Mouse (Mus musculus): ENCODE results near the gene Ormdl2.

The Ormdl2 gene

DNA sequence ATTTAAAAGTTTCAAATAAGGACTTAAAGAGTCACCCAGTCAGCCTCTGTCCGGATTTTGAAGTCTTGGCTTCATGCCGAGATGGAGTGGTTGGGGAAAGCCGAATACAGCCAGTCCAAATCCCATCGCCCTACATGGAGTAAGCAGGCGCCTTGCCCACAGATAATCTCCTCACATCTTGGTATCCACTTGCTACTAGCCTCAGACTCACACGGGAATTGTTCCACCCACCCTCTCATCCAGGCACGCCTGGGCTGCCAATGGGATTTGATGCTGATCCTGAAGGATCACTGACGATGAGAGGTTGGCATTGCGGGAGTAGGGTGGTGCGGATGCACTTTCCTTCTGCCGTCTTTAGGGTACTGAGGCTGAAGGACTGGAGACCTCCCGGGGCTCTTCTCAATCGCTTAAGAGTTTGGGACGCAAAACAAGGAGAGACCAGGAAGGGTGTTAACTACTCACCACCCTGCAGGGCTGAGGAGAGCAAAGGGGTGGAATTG, 17.6 kb downstream of the Ormdl2 start, which contains the start of gene Dnajc14:
Gene Dnajc14 (plus strand): TSS at position 292 of the 500 bp plus-strand sequence.
- no peak for DNase-seq (ENCODE audit: low read depth, low spot score)

- DNase-seq (ENCODE audit: low read depth, low spot score) = no peak
These were observed 18.1 kb downstream of the Ormdl2 start for GRCm38 (mm10) chr10:128803361-128803760.

DNA sequence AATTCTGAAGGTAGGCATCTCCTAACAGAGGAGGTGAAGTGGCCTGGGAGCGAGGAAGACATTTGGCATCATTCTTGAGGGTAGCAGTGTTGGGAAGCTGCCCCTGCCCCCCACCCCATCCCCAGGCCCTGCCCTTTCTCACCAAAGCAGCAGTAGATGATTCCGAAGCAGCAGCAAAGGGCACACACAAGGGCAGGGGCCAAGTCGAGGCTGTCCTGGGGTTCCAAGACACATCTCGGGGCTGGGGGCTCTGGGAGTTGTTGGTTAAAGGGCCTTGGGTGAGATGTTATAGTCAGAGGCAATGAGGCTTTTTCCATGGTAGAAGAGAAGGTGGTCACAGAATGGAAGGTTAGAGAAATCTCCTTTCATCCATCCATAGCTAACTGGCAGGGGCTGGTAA, 18.5 kb downstream of the Ormdl2 start:
- no peak for DNase-seq (ENCODE audit: low read depth, low spot score)

DNA sequence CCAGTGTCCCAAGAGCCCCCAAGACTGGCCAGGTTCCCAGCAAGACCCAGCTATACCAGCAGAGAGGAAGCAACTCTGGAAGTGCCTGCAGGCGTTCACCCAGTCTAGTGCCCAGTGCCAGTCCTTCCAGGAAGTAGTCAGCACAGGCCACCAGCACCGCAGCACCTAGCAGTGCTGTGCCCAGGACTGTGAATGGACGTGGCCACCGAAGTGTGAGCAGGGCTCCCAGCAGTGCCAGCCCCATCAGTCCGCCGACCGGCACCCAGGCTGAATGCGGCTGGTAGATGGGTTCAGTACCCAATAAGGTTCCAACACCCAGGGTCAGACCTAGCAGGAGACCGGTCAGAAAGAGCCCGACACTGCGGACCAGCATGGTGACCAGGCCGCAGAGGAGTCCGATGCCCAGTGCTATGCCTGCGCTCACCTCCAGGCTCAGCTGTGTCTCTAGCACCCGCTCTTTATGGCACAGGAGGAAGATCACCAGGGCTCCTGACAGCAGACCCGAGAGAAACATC, 19.4 kb downstream of the Ormdl2 start:
- no peak for DNase-seq (ENCODE audit: low read depth, low spot score)

DNA sequence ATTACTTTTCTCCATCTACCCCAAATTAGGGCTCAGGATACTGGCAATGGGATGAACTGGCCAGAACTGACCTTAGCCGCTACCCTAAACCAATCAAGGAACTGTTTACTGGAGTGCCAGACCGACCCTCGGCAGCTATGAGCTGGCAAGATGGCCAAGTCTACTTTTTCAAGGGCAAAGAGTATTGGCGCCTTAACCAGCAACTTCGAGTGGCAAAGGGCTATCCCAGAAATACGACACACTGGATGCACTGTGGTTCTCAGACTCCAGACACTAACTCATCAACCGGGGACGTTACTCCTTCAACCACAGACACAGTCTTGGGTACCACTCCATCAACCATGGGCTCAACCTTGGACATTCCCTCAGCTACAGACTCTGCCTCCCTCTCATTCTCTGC, 22.8 kb downstream of the Ormdl2 start:
- DNase-seq (ENCODE audit: low read depth, low spot score) = no peak

GRCm38 (mm10) chr10:128795581-128795980, 25.9 kb downstream of the Ormdl2 start:
- DNase-seq (ENCODE audit: low read depth, low spot score) = no peak

GRCm38 (mm10) chr10:128794391-128794790, 27.1 kb downstream of the Ormdl2 start:
- no peak for DNase-seq (ENCODE audit: low read depth, low spot score)

- no peak for DNase-seq (ENCODE audit: low read depth, low spot score)
These were observed 28.2 kb downstream of the Ormdl2 start for GRCm38 (mm10) chr10:128793258-128793657.

- no peak for DNase-seq (ENCODE audit: low read depth, low spot score)
These were observed 29.4 kb downstream of the Ormdl2 start for GRCm38 (mm10) chr10:128792041-128792440.

DNA sequence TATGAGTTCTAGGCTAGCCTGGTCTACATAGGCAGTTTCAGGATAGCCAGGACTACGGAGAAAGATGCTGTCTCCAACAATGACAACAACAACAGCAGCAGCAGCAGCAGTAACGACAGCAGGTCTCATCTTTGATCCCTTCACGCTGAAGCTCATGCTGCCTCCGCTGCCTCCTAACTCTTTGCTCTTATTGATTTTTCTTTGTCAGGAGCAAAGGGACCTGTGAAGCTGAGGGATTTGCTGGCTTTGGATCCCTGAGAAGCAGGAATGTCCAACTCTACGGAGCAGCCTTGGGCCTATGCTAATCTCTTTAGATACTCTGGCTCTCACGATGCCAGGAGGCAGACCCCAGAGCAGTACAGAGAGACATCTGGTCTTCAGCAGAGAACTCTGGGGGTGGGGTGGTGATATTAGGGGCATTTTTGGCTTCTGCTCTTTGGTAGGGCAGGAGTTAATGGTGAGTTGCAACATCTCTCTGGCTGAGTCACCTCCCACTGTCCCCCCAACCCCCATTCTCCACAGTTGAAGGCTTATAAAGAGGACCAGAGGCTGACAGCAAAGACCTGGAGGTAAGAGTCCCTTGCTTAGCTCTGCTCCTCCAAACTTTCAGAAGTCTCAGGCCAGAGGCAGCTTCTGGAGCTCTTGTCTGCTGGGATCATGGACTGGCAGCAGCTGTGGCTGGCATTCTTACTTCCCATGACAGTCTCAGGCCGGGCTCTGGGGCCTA, 30.9 kb downstream of the Ormdl2 start, which contains the start of gene Mmp19:
Gene Mmp19 (plus strand): TSS at position 513 of the 727 bp plus-strand sequence.
- no peak for DNase-seq (ENCODE audit: low read depth, low spot score)

- DNase-seq (ENCODE audit: low read depth, low spot score) = no peak
These were observed 41.2 kb downstream of the Ormdl2 start for GRCm38 (mm10) chr10:128780200-128780599.

- DNase-seq (ENCODE audit: low read depth, low spot score) = no peak
These were observed 42.2 kb downstream of the Ormdl2 start for GRCm38 (mm10) chr10:128779011-128779795.

DNA sequence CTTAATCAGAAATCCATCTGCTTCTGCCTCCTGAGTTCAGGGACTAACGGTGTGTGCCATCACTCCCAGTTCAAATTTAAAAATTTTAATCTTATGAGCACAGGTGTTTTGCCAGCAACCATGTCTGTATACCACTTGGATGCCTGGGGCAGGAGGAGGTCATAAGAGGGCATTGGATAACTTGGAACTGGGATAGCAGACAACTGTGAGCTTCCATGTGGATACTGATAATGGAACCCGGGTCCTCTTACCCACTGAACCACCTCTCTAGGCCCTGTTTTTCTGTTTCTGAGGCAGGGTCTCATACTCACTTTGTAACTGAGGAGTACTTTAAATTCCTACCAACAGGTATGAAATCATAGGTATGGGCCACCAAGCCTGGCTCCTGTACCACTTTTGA, 43.0 kb downstream of the Ormdl2 start:
- no peak for DNase-seq (ENCODE audit: low read depth, low spot score)

DNA sequence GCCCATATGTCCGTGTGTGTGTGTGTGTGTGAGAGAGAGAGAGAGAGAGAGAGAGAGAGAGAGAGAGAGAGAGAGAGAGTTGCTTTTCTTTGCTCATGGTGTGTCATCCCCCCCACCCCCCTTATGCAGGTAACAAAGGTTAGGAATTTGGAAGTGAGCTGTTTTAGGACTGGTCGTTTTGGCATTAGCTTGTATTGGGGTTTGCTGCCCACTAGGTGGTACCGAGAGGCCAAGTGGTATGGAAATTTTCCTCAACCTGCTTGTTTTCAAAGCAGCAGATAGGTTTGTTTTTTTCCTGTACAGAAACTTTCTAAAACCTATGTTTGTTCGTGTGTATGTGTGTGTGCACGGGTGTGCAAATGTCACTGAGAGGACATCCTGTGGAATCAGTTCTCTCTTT, 47.8 kb downstream of the Ormdl2 start:
- peak; percentile 57 for DNase-seq (ENCODE audit: low read depth, low spot score)

- no peak for DNase-seq (ENCODE audit: low read depth, low spot score)
These were observed 48.5 kb downstream of the Ormdl2 start for GRCm38 (mm10) chr10:128772895-128773294.

Data from ES-CJ7 (cell line).